Mouse (Mus musculus): ENCODE measurements around the gene Spg11.

- TF ChIP-seq POLR2A (IDR thresholded peaks at IDR 0.05; ENCODE audit: insufficient read length, low read depth) (peak; percentile 97), REST (IDR thresholded peaks at IDR 0.05; ENCODE audit: insufficient read depth, insufficient read length) (no peak), MYOG (IDR thresholded peaks at IDR 0.05; ENCODE audit: control insufficient read depth in 1 of 3, insufficient read depth in 1 of 3, insufficient read length in 2 of 3, low read depth in 2 of 3) (peak; percentile 12 to 89 (median 72)), TCF3 (IDR thresholded peaks at IDR 0.05; ENCODE audit: insufficient read length, low read depth) (peak; percentile 53), POLR2AphosphoS2 (IDR thresholded peaks at IDR 0.05; ENCODE audit: insufficient read length, low read depth) (peak; percentile 88), CEBPB (IDR thresholded peaks at IDR 0.05; ENCODE audit: insufficient read depth, poor library complexity, severe bottlenecking) (no peak), TCF12 (IDR thresholded peaks at IDR 0.05; ENCODE audit: insufficient read depth, poor library complexity, severe bottlenecking) (no peak), USF1 (IDR thresholded peaks at IDR 0.05; ENCODE audit: low read depth) (peak; percentile 50), E2F4 (IDR thresholded peaks at IDR 0.05; ENCODE audit: insufficient read depth) (no peak)
Observed at GRCm38 (mm10) chr2:122117961-122118958, at the start of gene Spg11.
